Mouse (Mus musculus) frontal cortex, postnatal 36 days (tissue): ENCODE data around the gene Baiap2l1.

Experiments used
- DNase-seq, 2 experiments: peaks; one replicate each; pipeline ENCODE4 v3.0.0; 2022; ENCODE audit warnings: low spot score in 2 of 2

Gene Baiap2l1

GRCm38 (mm10) chr5:144230216-144230615, 127.7 kb downstream of the Baiap2l1 start:
- no peak for DNase-seq

GRCm38 (mm10) chr5:144226220-144226619, 131.7 kb downstream of the Baiap2l1 start:
- DNase-seq: no peak

- DNase-seq: no peak
Observed at GRCm38 (mm10) chr5:144223899-144224816, 133.8 kb downstream of the Baiap2l1 start.

GRCm38 (mm10) chr5:144223503-144223862, 134.4 kb downstream of the Baiap2l1 start, which contains the start of gene Tecpr1:
TSS of gene Tecpr1 (minus strand) at chr5:144223615.
- DNase-seq: peak; percentile 94 to 97

- DNase-seq: no peak
Observed at GRCm38 (mm10) chr5:144222811-144223502, 135.0 kb downstream of the Baiap2l1 start.

GRCm38 (mm10) chr5:144221305-144221704, 136.6 kb downstream of the Baiap2l1 start:
- DNase-seq: no peak

GRCm38 (mm10) chr5:144219936-144220335, 138.0 kb downstream of the Baiap2l1 start:
- no peak for DNase-seq

- DNase-seq: no peak
Observed at GRCm38 (mm10) chr5:144219306-144219705, 138.6 kb downstream of the Baiap2l1 start.

GRCm38 (mm10) chr5:144218061-144218460, 139.9 kb downstream of the Baiap2l1 start:
- DNase-seq: no peak

- DNase-seq: no peak
Observed at GRCm38 (mm10) chr5:144215992-144216391, 141.9 kb downstream of the Baiap2l1 start.
